Comparison of ENCODE assay signal across 8 mouse cellular contexts in the genomic region with DNA sequence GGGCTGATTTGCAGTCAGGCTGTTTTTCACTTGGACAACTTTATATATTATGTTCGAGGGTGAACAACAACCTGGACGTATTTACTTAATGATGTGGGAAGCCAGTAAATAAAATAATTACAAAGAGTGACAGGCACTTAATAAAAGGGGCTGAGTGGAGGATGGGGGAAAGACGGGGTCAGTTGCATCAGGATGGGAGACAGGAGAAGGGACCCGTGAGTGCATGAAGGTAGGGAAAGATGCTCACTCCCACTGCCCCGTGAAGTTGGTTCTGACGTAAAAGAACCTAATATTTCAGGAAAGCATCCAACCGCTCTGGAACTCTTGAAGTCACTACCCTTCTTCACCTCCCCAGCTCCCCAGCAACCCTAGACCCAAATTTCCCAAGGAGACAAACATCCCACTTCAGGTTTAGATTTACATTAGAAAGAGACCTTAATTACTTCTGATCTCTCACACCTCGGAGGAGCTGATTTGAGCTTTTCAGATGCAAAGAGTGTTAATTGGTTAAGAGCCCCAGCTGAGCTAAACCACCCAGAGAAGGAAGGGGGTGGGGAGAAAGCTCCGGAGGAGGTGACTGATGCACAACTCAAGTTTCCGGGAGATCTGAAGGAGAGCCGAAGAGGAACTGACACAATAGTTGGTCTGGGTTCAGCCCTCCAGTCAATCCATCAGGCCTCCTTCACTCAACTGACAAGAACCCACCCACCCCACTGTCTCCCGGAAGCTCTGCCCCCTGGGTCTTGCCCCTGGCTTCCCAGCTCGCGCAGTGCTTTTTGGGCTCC.
A peak's percentile ranks its signal among the peaks of the same experiment; 100 is the strongest.
DNase-seq lines count a peak whose midpoint lies in the region; ATAC-seq lines count a peak whose summit lies in the region.

No protein-coding gene starts in this region.

- peak overlapping the region; percentile 68 for H3K27ac ChIP-seq in kidney, embryonic 15.5 days
- no peak overlapping the region for H3K27ac ChIP-seq in embryonic facial prominence, embryonic 14.5 days (replicated peaks; ENCODE audit: low read depth, low read length)
- H3K27ac ChIP-seq in limb, embryonic 15.5 days: no peak overlapping the region
- no peak overlapping the region; the same call in 1 of the 2 replicates for H3K27ac ChIP-seq in stomach, embryonic 15.5 days

- H3K36me3 ChIP-seq in kidney, embryonic 15.5 days: no peaks in the 10 kb centered on the region
- no peaks in the 10 kb centered on the region for H3K36me3 ChIP-seq in embryonic facial prominence, embryonic 14.5 days (ENCODE audit: control insufficient read depth, insufficient read depth, low read length)
- no peaks in the 10 kb centered on the region for H3K36me3 ChIP-seq in limb, embryonic 15.5 days
- H3K36me3 ChIP-seq in stomach, embryonic 15.5 days: no peaks in the 10 kb centered on the region

- no peaks in the 10 kb centered on the region for H3K9me3 ChIP-seq in kidney, embryonic 15.5 days (replicated peaks)
- no peaks in the 10 kb centered on the region for H3K9me3 ChIP-seq in embryonic facial prominence, embryonic 14.5 days (ENCODE audit: control insufficient read depth, low read length)
- H3K9me3 ChIP-seq in limb, embryonic 15.5 days: no peaks in the 10 kb centered on the region
- H3K9me3 ChIP-seq in stomach, embryonic 15.5 days: no peaks in the 10 kb centered on the region

- no peak for DNase-seq in kidney, adult 18-20 months
- peak; percentile 34 for DNase-seq in embryonic facial prominence, embryonic 14.5 days (ENCODE audit: low spot score)
- DNase-seq in left cerebral cortex, adult 8-10 months (ENCODE audit: low spot score in 2 of 2): no peak
- DNase-seq in ovary, postnatal 36 days (ENCODE audit: low spot score): no peak
- no peak for DNase-seq in left cerebral cortex, postnatal 4 days

- intact Hi-C loops in left cerebral cortex, postnatal 4 days (cut with DNase I): no loop called here

- peak overlapping the region; percentile 49 for H3K4me2 ChIP-seq in kidney, embryonic 15.5 days
- H3K4me2 ChIP-seq in embryonic facial prominence, embryonic 14.5 days (ENCODE audit: low read depth, low read length): peak overlapping the region; percentile 43
- H3K4me2 ChIP-seq in limb, embryonic 15.5 days: 0 out of 2 replicates have a peak overlapping the region, but pooled peaks have one; percentile 15
- peak overlapping the region; percentile 35 for H3K4me2 ChIP-seq in stomach, embryonic 15.5 days

- no peaks in the 10 kb centered on the region for H3K27me3 ChIP-seq in kidney, embryonic 15.5 days
- no peaks in the 10 kb centered on the region for H3K27me3 ChIP-seq in embryonic facial prominence, embryonic 14.5 days (replicated peaks; ENCODE audit: control insufficient read depth, insufficient read depth, low read length)
- no peaks in the 10 kb centered on the region for H3K27me3 ChIP-seq in limb, embryonic 15.5 days
- H3K27me3 ChIP-seq in stomach, embryonic 15.5 days (replicated peaks): no peaks in the 10 kb centered on the region

- 8% methylated on average over 14 of the region's 14 CpGs for WGBS in kidney, embryonic 15.5 days
- 9% methylated on average over 14 of the region's 14 CpGs for WGBS in embryonic facial prominence, embryonic 14.5 days
- 11% methylated on average over 14 of the region's 14 CpGs for WGBS in limb, embryonic 15.5 days
- 19% methylated on average over 14 of the region's 14 CpGs for WGBS in stomach, embryonic 15.5 days

- H3K4me3 ChIP-seq in kidney, embryonic 15.5 days (replicated peaks): peak overlapping the region; percentile 18
- H3K4me3 ChIP-seq in embryonic facial prominence, embryonic 14.5 days (ENCODE audit: low read depth, low read length): no peak overlapping the region
- no peak overlapping the region for H3K4me3 ChIP-seq in limb, embryonic 15.5 days
- H3K4me3 ChIP-seq in stomach, embryonic 15.5 days (replicated peaks): no peak overlapping the region

- H3K9ac ChIP-seq in kidney, embryonic 15.5 days: no peak overlapping the region
- H3K9ac ChIP-seq in embryonic facial prominence, embryonic 14.5 days (ENCODE audit: low read depth, low read length): peak overlapping the region; percentile 34
- no peak overlapping the region for H3K9ac ChIP-seq in limb, embryonic 15.5 days
- H3K9ac ChIP-seq in stomach, embryonic 15.5 days: no peak overlapping the region

- peaks cover 25% of the 10 kb centered on the region for H3K4me1 ChIP-seq in kidney, embryonic 15.5 days
- H3K4me1 ChIP-seq in embryonic facial prominence, embryonic 14.5 days (ENCODE audit: control insufficient read depth, insufficient read depth, low read length): peaks cover 10% of the 10 kb centered on the region
- H3K4me1 ChIP-seq in limb, embryonic 15.5 days: peaks cover 17% of the 10 kb centered on the region; the same call in 1 of the 2 replicates
- H3K4me1 ChIP-seq in stomach, embryonic 15.5 days: no peaks in the 10 kb centered on the region; the same call in 1 of the 2 replicates

- peak; percentile 87 for ATAC-seq in kidney, embryonic 15.5 days (replicated peaks; ENCODE audit: low FRiP score)
- no peak for ATAC-seq in embryonic facial prominence, embryonic 14.5 days (ENCODE audit: low read depth)
- no peak for ATAC-seq in limb, embryonic 15.5 days (ENCODE audit: insufficient number of reproducible peaks, low FRiP score, low TSS enrichment, low read depth)
- ATAC-seq in stomach, embryonic 15.5 days (ENCODE audit: insufficient read depth, low FRiP score, low read depth): no peak
